Mouse (Mus musculus): ENCODE measurements around the gene Trnt1. TPM values are rescaled to one million over a fixed set of nuclear protein-coding genes. Genes with fewer than 3 reads are reported as not detected.

The Trnt1 gene
- polyA plus RNA-seq, 1 experiment from 2014 or later: 77.8 TPM

- no peak overlapping the region for H3K27ac ChIP-seq (ENCODE audit: low read depth, low read length)
- no peaks in the 10 kb centered on the region for H3K27me3 ChIP-seq (ENCODE audit: control insufficient read depth, insufficient read depth, low read length)
- H3K4me2 ChIP-seq (replicated peaks; ENCODE audit: low read depth, low read length): no peak overlapping the region
- H3K9ac ChIP-seq (ENCODE audit: low read depth, low read length): no peak overlapping the region
- no peaks in the 10 kb centered on the region for H3K9me3 ChIP-seq (ENCODE audit: control insufficient read depth, low read length)
- ATAC-seq (ENCODE audit: low FRiP score) (no peak), DNase-seq (ENCODE audit: low spot score) (no peak)
- 84% methylated on average over 7 of the region's 7 CpGs for WGBS
- H3K4me1 ChIP-seq (replicated peaks; ENCODE audit: control insufficient read depth, insufficient read depth, low read length): no peaks in the 10 kb centered on the region
- H3K36me3 ChIP-seq (ENCODE audit: control insufficient read depth, insufficient read depth, low read length): no peaks in the 10 kb centered on the region
- no peak overlapping the region for H3K4me3 ChIP-seq (ENCODE audit: low read depth, low read length)
Measured at GRCm38 (mm10) chr6:106743556-106744233, 25.2 kb upstream of the Trnt1 start.

GRCm38 (mm10) chr6:106745673-106746394 is 23.1 kb upstream of the Trnt1 start:
- H3K4me3 ChIP-seq (ENCODE audit: low read depth, low read length): no peak overlapping the region
- DNase-seq (ENCODE audit: low spot score): no peak
- 87% methylated on average over 7 of the region's 7 CpGs for WGBS

GRCm38 (mm10) chr6:106747251-106747650 is 21.7 kb upstream of the Trnt1 start:
- no peak overlapping the region for H3K4me3 ChIP-seq (ENCODE audit: low read depth, low read length)
- DNase-seq (ENCODE audit: low spot score): no peak
- H3K4me1 ChIP-seq (replicated peaks; ENCODE audit: control insufficient read depth, insufficient read depth, low read length): no peaks in the 10 kb centered on the region
- no peak overlapping the region for H3K27ac ChIP-seq (ENCODE audit: low read depth, low read length)
- H3K36me3 ChIP-seq (ENCODE audit: control insufficient read depth, insufficient read depth, low read length): no peaks in the 10 kb centered on the region
- WGBS: 96% methylated on average over 5 of the region's 5 CpGs
- H3K9ac ChIP-seq (ENCODE audit: low read depth, low read length): no peak overlapping the region
- no peak overlapping the region for H3K4me2 ChIP-seq (replicated peaks; ENCODE audit: low read depth, low read length)
- H3K27me3 ChIP-seq (ENCODE audit: control insufficient read depth, insufficient read depth, low read length): no peaks in the 10 kb centered on the region
- no peaks in the 10 kb centered on the region for H3K9me3 ChIP-seq (ENCODE audit: control insufficient read depth, low read length)
- no peak for ATAC-seq (ENCODE audit: low FRiP score)

More at GRCm38 (mm10) chr6:106745673-106746394, 23.1 kb upstream of the Trnt1 start:
- H3K27me3 ChIP-seq (ENCODE audit: control insufficient read depth, insufficient read depth, low read length): no peaks in the 10 kb centered on the region
- no peaks in the 10 kb centered on the region for H3K36me3 ChIP-seq (ENCODE audit: control insufficient read depth, insufficient read depth, low read length)
- no peak for ATAC-seq (ENCODE audit: low FRiP score)
- no peaks in the 10 kb centered on the region for H3K4me1 ChIP-seq (replicated peaks; ENCODE audit: control insufficient read depth, insufficient read depth, low read length)
- no peak overlapping the region for H3K4me2 ChIP-seq (replicated peaks; ENCODE audit: low read depth, low read length)
- H3K27ac ChIP-seq (ENCODE audit: low read depth, low read length): no peak overlapping the region
- no peak overlapping the region for H3K9ac ChIP-seq (ENCODE audit: low read depth, low read length)
- H3K9me3 ChIP-seq (ENCODE audit: control insufficient read depth, low read length): no peaks in the 10 kb centered on the region

GRCm38 (mm10) chr6:106747804-106748203 is 21.1 kb upstream of the Trnt1 start:
- H3K9me3 ChIP-seq (ENCODE audit: control insufficient read depth, low read length): no peaks in the 10 kb centered on the region
- WGBS: 69% methylated on average over 3 of the region's 3 CpGs
- no peak overlapping the region for H3K4me2 ChIP-seq (replicated peaks; ENCODE audit: low read depth, low read length)
- no peaks in the 10 kb centered on the region for H3K4me1 ChIP-seq (replicated peaks; ENCODE audit: control insufficient read depth, insufficient read depth, low read length)
- no peaks in the 10 kb centered on the region for H3K27me3 ChIP-seq (ENCODE audit: control insufficient read depth, insufficient read depth, low read length)
- H3K27ac ChIP-seq (ENCODE audit: low read depth, low read length): no peak overlapping the region
- H3K36me3 ChIP-seq (ENCODE audit: control insufficient read depth, insufficient read depth, low read length): no peaks in the 10 kb centered on the region
- no peak overlapping the region for H3K4me3 ChIP-seq (ENCODE audit: low read depth, low read length)
- H3K9ac ChIP-seq (ENCODE audit: low read depth, low read length): no peak overlapping the region
- DNase-seq (ENCODE audit: low spot score) (no peak), ATAC-seq (ENCODE audit: low FRiP score) (no peak)

GRCm38 (mm10) chr6:106748887-106749388 is 20.0 kb upstream of the Trnt1 start, which contains the start of gene Il5ra:
Il5ra (minus strand) TSS chr6:106749037.
- H3K9ac ChIP-seq (ENCODE audit: low read depth, low read length): no peak within 1 kb of the TSS
- no peaks in the 10 kb centered on the region for H3K27me3 ChIP-seq (ENCODE audit: control insufficient read depth, insufficient read depth, low read length)
- no peak within 1 kb of the TSS for H3K4me2 ChIP-seq (replicated peaks; ENCODE audit: low read depth, low read length)
- DNase-seq (ENCODE audit: low spot score) (no peak), ATAC-seq (ENCODE audit: low FRiP score) (no peak)
- no peak within 1 kb of the TSS for H3K27ac ChIP-seq (ENCODE audit: low read depth, low read length)
- WGBS: 72% methylated on average over 6 of the region's 6 CpGs
- H3K4me3 ChIP-seq (ENCODE audit: low read depth, low read length): no peak within 1 kb of the TSS
- H3K9me3 ChIP-seq (ENCODE audit: control insufficient read depth, low read length): no peaks in the 10 kb centered on the region
- H3K36me3 ChIP-seq (ENCODE audit: control insufficient read depth, insufficient read depth, low read length): no peaks in the 10 kb centered on the region
- no peaks in the 10 kb centered on the region for H3K4me1 ChIP-seq (replicated peaks; ENCODE audit: control insufficient read depth, insufficient read depth, low read length)

- Histone ChIP-seq H3K4me1 (replicated peaks; ENCODE audit: control insufficient read depth, insufficient read depth, low read length) (no peaks in the 10 kb centered on the region), H3K4me2 (replicated peaks; ENCODE audit: low read depth, low read length) (no peak overlapping the region), H3K36me3 (ENCODE audit: control insufficient read depth, insufficient read depth, low read length) (no peaks in the 10 kb centered on the region), H3K9ac (ENCODE audit: low read depth, low read length) (no peak overlapping the region), H3K4me3 (ENCODE audit: low read depth, low read length) (no peak overlapping the region), H3K9me3 (ENCODE audit: control insufficient read depth, low read length) (no peaks in the 10 kb centered on the region), H3K27ac (ENCODE audit: low read depth, low read length) (no peak overlapping the region), H3K27me3 (ENCODE audit: control insufficient read depth, insufficient read depth, low read length) (no peaks in the 10 kb centered on the region)
- DNase-seq (ENCODE audit: low spot score) (no peak), ATAC-seq (ENCODE audit: low FRiP score) (peak; percentile 47; the same call in 1 of the 2 replicates)
- whole genome bisulfite sequencing: 69% methylated on average over 7 of the region's 7 CpGs
Measured at GRCm38 (mm10) chr6:106750291-106750690, 18.6 kb upstream of the Trnt1 start.

- Histone ChIP-seq H3K27ac (ENCODE audit: low read depth, low read length) (no peak overlapping the region), H3K4me2 (replicated peaks; ENCODE audit: low read depth, low read length) (no peak overlapping the region), H3K4me1 (replicated peaks; ENCODE audit: control insufficient read depth, insufficient read depth, low read length) (no peaks in the 10 kb centered on the region), H3K9me3 (ENCODE audit: control insufficient read depth, low read length) (no peaks in the 10 kb centered on the region), H3K4me3 (ENCODE audit: low read depth, low read length) (no peak overlapping the region), H3K27me3 (ENCODE audit: control insufficient read depth, insufficient read depth, low read length) (no peaks in the 10 kb centered on the region), H3K9ac (ENCODE audit: low read depth, low read length) (no peak overlapping the region), H3K36me3 (ENCODE audit: control insufficient read depth, insufficient read depth, low read length) (no peaks in the 10 kb centered on the region)
- no peak for DNase-seq (ENCODE audit: low spot score)
- WGBS: 80% methylated on average over 3 of the region's 3 CpGs
- no peak for ATAC-seq (ENCODE audit: low FRiP score)
Measured at GRCm38 (mm10) chr6:106758299-106758698, 10.6 kb upstream of the Trnt1 start.

- Histone ChIP-seq H3K27me3 (ENCODE audit: control insufficient read depth, insufficient read depth, low read length) (no peaks in the 10 kb centered on the region), H3K4me1 (replicated peaks; ENCODE audit: control insufficient read depth, insufficient read depth, low read length) (no peaks in the 10 kb centered on the region), H3K4me3 (ENCODE audit: low read depth, low read length) (no peak overlapping the region), H3K36me3 (ENCODE audit: control insufficient read depth, insufficient read depth, low read length) (no peaks in the 10 kb centered on the region), H3K9ac (ENCODE audit: low read depth, low read length) (no peak overlapping the region), H3K9me3 (ENCODE audit: control insufficient read depth, low read length) (no peaks in the 10 kb centered on the region), H3K4me2 (replicated peaks; ENCODE audit: low read depth, low read length) (no peak overlapping the region), H3K27ac (ENCODE audit: low read depth, low read length) (no peak overlapping the region)
- DNase-seq (ENCODE audit: low spot score): no peak
- no peak for ATAC-seq (ENCODE audit: low FRiP score)
- WGBS: 93% methylated on average over 3 of the region's 3 CpGs
Measured at GRCm38 (mm10) chr6:106760473-106761218, 8.3 kb upstream of the Trnt1 start.
